Mouse (Mus musculus): ENCODE measurements around the gene Elmsan1.
"Not testable (repeated sequence)": the region's sequence is repeated elsewhere in the genome, so short reads cannot be mapped to it uniquely, and the experiment has no call there.

Gene Elmsan1

DNA sequence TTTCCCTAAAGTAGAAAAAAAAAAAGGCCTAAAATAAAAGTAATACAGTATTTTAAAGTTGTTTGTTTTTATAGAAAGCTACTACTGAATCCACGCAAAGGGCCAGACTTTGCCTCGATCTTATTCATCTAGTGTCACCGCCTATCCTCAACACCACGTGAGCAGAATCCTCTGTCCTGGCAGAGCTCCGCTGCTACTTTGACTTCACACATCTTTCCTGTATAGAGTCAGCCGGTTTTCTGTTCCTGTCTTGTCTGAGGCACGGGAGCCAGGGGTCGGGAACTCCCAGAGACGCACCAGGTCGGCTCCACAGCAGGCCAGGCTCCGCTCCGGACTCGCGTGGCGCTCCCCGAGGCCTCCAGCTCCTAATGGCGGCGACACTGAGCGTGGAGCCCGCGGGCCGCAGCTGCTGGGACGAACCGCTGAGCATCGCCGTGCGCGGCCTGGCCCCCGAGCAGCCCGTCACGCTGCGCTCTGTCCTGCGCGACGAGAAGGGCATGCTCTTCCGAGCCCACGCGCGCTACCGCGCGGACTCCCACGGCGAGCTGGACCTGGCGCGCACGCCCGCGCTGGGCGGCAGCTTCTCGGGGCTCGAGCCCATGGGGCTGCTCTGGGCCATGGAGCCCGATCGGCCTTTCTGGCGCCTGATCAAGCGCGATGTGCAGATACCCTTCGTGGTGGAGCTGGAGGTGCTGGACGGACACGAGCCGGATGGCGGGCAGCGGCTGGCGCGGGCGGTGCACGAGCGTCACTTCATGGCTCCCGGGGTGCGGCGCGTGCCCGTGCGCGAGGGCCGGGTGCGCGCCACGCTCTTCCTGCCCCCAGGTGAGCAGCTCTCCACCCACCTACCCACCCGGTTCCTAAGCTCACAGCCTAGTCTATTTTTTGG lies 117.8 kb downstream of the Elmsan1 start, which contains the start of gene Acot6:
Acot6 (plus strand) TSS at position 51 of the 889 bp plus-strand sequence.
- in situ Hi-C loops (cut with MboI, MseI), result not testable (repeated sequence)

DNA sequence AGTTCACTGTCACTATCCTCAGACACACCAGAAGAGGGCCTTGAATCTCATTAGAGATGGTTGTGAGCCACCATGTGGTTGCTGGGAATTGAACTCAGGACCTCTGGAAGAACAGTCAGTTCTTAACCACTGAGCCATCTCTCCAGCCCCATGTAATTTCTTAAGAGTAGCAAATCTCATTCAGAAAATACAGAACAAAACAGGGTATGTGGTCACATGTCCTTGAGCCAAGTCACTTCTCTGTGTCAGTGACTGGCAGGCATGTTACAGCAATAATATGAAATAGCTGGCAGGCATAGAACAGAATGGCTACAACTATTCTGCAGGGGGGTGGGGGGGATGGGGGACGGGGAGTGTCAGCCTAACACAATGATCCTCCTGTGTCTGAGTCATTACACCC lies 118.6 kb downstream of the Elmsan1 start:
- in situ Hi-C loops (cut with MboI, MseI), result no loop called here

DNA sequence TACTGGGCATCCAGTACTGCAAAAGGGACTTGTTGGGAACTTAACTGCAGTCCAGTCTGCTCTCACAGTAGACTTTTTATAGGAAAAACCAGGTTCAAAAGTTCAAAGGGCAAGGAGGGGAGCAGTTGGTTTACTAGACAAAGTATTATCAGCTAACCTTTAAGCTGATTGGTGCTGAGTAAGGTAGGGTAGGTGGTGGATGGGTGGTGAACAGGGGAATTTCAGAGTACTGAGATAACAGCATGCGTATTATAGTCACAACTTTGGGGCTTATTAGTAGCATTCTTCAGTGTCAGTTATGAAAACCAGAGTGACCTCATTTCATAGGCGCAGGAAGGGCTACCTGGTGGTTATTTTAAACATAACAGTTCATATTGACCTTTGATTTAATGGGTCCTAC lies 119.1 kb downstream of the Elmsan1 start:
- in situ Hi-C loops (cut with MboI, MseI), result no loop called here

Measured in T-helper 1 cell (primary cell).